ENCODE assay signal across 9 mouse cellular contexts in the genomic region with DNA sequence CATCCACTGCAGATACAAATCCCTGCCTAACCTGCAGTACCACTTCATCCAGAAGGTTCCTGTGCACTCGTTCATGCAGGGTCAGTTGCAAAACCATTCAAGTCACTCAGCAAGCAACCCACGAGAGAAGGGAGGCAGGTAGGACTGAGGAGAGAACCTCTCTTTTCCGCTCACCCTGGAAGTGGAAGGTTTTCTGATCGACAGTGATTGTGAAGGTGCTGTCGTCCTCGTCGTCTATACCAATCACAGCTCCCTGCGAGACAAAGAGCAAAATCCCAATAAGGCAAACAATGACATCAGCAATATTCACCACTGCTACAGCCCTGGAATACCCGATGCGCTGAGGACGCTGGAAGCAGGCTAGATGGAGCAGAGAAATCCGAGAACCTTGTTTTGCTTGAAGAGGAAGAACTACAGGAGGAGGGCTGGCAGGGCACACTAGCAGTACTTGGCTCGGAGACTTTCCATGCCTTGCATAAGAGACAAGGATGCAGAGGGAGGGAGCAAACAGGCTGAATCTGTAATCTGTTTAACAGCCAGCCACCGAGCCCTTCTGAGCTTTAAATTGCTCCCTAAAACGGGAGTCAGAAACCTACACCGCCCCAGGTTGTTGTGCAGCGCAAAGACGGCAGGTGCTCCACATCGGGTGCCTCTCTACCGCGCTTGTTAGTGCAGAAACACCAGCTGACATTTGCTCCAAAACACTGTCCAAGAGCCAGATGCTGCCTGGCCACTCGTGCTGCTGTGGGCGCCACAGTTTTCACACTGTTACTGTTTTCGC. TPM values are rescaled to one million over a fixed set of nuclear protein-coding genes. Genes with fewer than 3 reads are reported as not detected.
DNase-seq lines count a peak whose midpoint lies in the region; ATAC-seq and TF ChIP-seq lines count a peak whose summit lies in the region.
"Had no signal": no experiment of that assay in that cellular context is flagged by ENCODE, and none has a peak within 500 bp of the region (broad histone marks: within the 10 kb centered on the region; RNA-seq: fewer than 3 reads in every experiment).

No protein-coding gene starts in this region.

- ATAC-seq in kidney, embryonic 14.5 days (ENCODE audit: low FRiP score, low TSS enrichment), result peak; percentile 50; the same call in 1 of the 2 replicates
- no peak for ATAC-seq in liver, embryonic 12.5 days
- ATAC-seq in CD4-positive, CD25-positive, alpha-beta regulatory T cell, adult 4 months, result no peak

- no peaks in the 10 kb centered on the region for H3K27me3 ChIP-seq in heart, adult 2 months (ENCODE audit: control insufficient read depth, insufficient read depth, low read length)
- no peaks in the 10 kb centered on the region for H3K27me3 ChIP-seq in kidney, embryonic 14.5 days (ENCODE audit: control insufficient read depth, insufficient read depth, low read length)
- no peaks in the 10 kb centered on the region for H3K27me3 ChIP-seq in liver, embryonic 12.5 days (replicated peaks)

- H3K4me3 ChIP-seq in heart, adult 2 months, result peak overlapping the region; percentile 29
- no peak overlapping the region; the same call in 1 of the 2 replicates for H3K4me3 ChIP-seq in kidney, embryonic 14.5 days (ENCODE audit: low read length)
- no peak overlapping the region for H3K4me3 ChIP-seq in liver, embryonic 12.5 days
- H3K4me3 ChIP-seq: erythroblast, embryonic 14.5 days had no signal

- 28% methylated on average over 24 of the region's 24 CpGs for WGBS in heart, adult 2 months
- 30% methylated on average over 24 of the region's 24 CpGs for WGBS in kidney, embryonic 14.5 days
- 49% methylated on average over 24 of the region's 24 CpGs for WGBS in liver, embryonic 12.5 days (ENCODE audit: insufficient replicate concordance)

- intact Hi-C loops in heart, adult 2 months (cut with DNase I), result no loop called here

- TF ChIP-seq CTCF in heart, adult 2 months (IDR thresholded peaks at IDR 0.05), result no peak

- no peak for TF ChIP-seq POLR2A in heart, adult 2 months (IDR thresholded peaks at IDR 0.05; ENCODE audit: insufficient read depth, low read depth, low read length)

- H3K9me3 ChIP-seq in kidney, embryonic 14.5 days (ENCODE audit: control insufficient read depth, low read length), result no peaks in the 10 kb centered on the region
- no peaks in the 10 kb centered on the region for H3K9me3 ChIP-seq in liver, embryonic 12.5 days (replicated peaks)

- H3K9ac ChIP-seq in heart, adult 2 months (ENCODE audit: low read depth, low read length), result peak overlapping the region; percentile 15
- 0 out of 2 replicates have a peak overlapping the region, but pooled peaks have one; percentile 19 for H3K9ac ChIP-seq in kidney, embryonic 14.5 days (ENCODE audit: low read depth, low read length)
- no peak overlapping the region for H3K9ac ChIP-seq in liver, embryonic 12.5 days

- H3K79me2 ChIP-seq in heart, adult 2 months (replicated peaks; ENCODE audit: control insufficient read depth, insufficient read depth, low read length), result peaks cover 5% of the 10 kb centered on the region

- peak overlapping the region; percentile 33; the same call in 1 of the 2 replicates for H3K27ac ChIP-seq in heart, adult 2 months
- H3K27ac ChIP-seq in kidney, embryonic 14.5 days (ENCODE audit: low read depth, low read length), result peak overlapping the region; percentile 7; the same call in 1 of the 2 replicates
- H3K27ac ChIP-seq in liver, embryonic 12.5 days, result no peak overlapping the region

- H3K4me1 ChIP-seq in heart, adult 2 months (ENCODE audit: control insufficient read depth, insufficient read depth, low read length), result peaks cover 3% of the 10 kb centered on the region
- H3K4me1 ChIP-seq in kidney, embryonic 14.5 days (ENCODE audit: control insufficient read depth, insufficient read depth, low read length), result 0 out of 2 replicates have a peak, but pooled peaks cover 3% of the 10 kb centered on the region
- no peaks in the 10 kb centered on the region for H3K4me1 ChIP-seq in liver, embryonic 12.5 days

- peak overlapping the region; percentile 23 for H3K4me2 ChIP-seq in kidney, embryonic 14.5 days (replicated peaks; ENCODE audit: low read depth, low read length)
- 0 out of 2 replicates have a peak overlapping the region, but pooled peaks have one; percentile 7 for H3K4me2 ChIP-seq in liver, embryonic 12.5 days

- DNase-seq in embryo, embryonic 10.5 days (ENCODE audit: low spot score), result peak; percentile 32
- DNase-seq in embryo, embryonic 9.5 days (ENCODE audit: extremely low spot score), result no peak
- DNase-seq in cerebellum, postnatal 14 days, result peak; percentile 56 to 59
- peak; percentile 53 to 54 for DNase-seq in heart, adult 2 months
- peak; percentile 34 for DNase-seq in ovary, postnatal 36 days (ENCODE audit: low spot score)

- 0 out of 2 replicates have a peak, but pooled peaks cover 2% of the 10 kb centered on the region for H3K36me3 ChIP-seq in heart, adult 2 months (ENCODE audit: control insufficient read depth, insufficient read depth, low read length)
- H3K36me3 ChIP-seq in kidney, embryonic 14.5 days (ENCODE audit: control insufficient read depth, insufficient read depth, low read length), result no peaks in the 10 kb centered on the region
- H3K36me3 ChIP-seq in liver, embryonic 12.5 days, result no peaks in the 10 kb centered on the region

- TF ChIP-seq EP300 in heart, adult 2 months (IDR thresholded peaks at IDR 0.05; ENCODE audit: insufficient read depth, low read depth, low read length), result no peak

RNA-seq across cellular contexts. Expression of gene Osbpl9, which starts 45.4 kb away (rescaled TPM):
- total RNA-seq in heart, adult 2 months (2021), result 100 to 1,000 TPM in 1 of 2 experiments, 10 to 100 TPM in 1; 91.6 to 102 TPM
- polyA plus RNA-seq in heart, adult 2 months (2012; rRNA removed), result 92.3 and 142 TPM in 2 replicates
- polyA plus RNA-seq in kidney, embryonic 14.5 days (2014; fragmentation: Nextera tagmentation; extraction: Ambion mirVana), result 48.5 and 61.1 TPM in 2 replicates
- polyA plus RNA-seq in liver, embryonic 12.5 days (2016; fragmentation: Nextera tagmentation; extraction: Ambion mirVana), result 32.8 and 33.3 TPM in 2 replicates
- 100 to 1,000 TPM in 1 of 2 experiments, 10 to 100 TPM in 1; 99.7 to 109 TPM for polyA plus RNA-seq in CD4-positive, CD25-positive, alpha-beta regulatory T cell, adult 4 months (2017; shearing (Covaris generic))
